Mouse (Mus musculus) heart, adult 9 months (tissue): ENCODE data around the gene Man1a.
A peak's percentile ranks its signal among the peaks of the same experiment; 100 is the strongest.

Experiments used
- DNase-seq, 2 experiments: peaks; one replicate each; pipeline ENCODE4 v3.0.0; 2022; ENCODE audit warnings: low spot score in 2 of 2

Gene Man1a

GRCm38 (mm10) chr10:54076420-54076819 lies at the start of gene Man1a:
Gene Man1a, minus strand, starts transcription at chr10:54076609.
- peak; percentile 49 to 55 for DNase-seq

DNA sequence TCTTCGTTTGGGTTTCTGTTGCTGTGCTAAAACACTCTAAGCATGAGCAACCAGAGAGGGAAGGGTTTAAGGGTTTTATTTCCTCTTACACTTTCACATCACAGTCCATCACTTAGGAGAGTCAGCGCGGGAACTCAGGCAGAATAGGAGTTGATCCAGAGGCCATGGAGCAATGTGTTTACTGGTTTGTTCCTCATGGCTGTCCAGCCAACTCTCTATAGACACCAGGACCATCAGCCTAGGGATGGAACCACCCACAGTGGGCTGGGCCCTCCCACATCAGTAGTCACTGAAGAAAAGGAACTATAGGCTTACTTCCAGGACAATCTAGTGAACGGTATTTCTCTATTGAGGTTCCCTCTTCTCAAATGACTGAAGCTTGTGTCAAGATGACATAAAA lies 45.4 kb upstream of the Man1a start:
- DNase-seq = no peak

- DNase-seq = no peak
Observed at GRCm38 (mm10) chr10:54120375-54120774, 44.0 kb upstream of the Man1a start.

DNA sequence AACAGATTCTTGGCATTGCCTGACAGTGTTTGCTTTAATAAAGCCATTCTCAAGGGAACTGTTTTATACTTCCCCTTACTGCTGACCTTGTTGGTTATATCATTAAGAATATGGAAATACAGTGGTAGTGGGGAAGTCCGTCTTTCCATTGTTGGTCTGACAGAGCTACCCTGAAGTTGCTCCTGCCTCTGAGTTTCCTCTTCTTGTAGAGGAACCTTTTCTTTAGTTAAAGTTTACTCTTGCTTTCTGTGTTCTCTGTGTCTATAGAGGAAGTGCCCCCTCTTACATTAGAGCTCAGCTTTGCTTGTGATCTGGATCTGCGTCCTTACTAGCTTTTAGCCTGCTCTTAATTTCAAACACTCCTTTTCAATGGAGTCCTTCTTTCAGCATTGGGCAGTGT lies 42.9 kb upstream of the Man1a start:
- peak; percentile 10 to 54 for DNase-seq

DNA sequence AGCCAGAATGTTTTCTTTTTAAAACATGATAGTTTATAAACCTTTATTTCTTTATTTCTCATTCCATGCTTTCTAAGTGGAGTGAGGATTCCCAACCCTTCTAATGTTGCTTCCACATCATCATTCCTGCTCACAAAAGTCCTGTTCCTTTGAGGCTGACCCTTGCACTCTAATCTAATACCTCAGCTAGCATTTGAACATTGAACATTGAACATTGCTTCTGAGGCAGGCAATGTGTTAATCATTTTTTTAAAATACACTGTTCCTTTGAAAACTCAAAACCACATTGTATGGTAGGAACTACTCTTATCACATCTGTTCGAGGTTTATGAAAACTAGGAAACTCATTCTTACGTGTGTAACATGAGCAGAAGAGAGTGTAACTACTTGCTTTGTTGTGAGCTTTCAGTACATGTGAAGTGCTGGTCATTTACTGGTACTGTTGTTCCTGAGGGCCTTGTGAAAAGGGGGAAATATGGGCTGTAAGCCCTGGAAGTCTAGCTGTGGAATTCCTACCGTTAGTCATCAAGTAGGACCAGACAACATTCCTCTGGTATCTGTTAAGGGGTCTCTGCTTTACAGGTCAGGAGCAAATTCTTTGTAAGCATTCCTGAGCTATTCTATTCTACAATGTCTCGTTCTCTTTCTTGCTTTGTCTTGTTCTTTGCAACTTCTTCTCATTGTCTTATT lies 42.0 kb upstream of the Man1a start:
- DNase-seq = no peak

DNA sequence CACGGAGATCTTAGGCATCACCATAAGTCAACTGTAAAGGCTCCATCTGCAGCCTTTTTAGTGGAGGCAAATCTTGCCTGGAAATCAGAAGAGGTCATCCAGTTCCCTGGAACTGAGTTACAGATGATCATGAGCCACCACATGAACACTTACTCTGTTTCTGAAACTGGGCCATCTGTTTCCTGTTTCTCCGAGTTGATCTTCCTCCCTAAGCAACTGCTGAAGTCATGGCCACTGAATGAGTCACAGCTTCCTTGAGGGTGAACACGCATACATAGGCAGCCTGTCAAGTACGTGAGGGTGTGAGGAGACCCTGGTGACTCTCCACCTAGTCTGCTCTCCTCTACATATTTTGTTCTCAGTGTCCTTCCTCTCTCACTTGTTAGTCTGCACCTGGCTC lies 41.4 kb upstream of the Man1a start:
- peak; percentile 74 to 85 for DNase-seq

- DNase-seq = no peak
Observed at GRCm38 (mm10) chr10:54103671-54104070, 27.3 kb upstream of the Man1a start.

GRCm38 (mm10) chr10:54092081-54092480 lies 15.7 kb upstream of the Man1a start:
- no peak for DNase-seq

- no peak for DNase-seq
Observed at GRCm38 (mm10) chr10:54089923-54090322, 13.5 kb upstream of the Man1a start.

DNA sequence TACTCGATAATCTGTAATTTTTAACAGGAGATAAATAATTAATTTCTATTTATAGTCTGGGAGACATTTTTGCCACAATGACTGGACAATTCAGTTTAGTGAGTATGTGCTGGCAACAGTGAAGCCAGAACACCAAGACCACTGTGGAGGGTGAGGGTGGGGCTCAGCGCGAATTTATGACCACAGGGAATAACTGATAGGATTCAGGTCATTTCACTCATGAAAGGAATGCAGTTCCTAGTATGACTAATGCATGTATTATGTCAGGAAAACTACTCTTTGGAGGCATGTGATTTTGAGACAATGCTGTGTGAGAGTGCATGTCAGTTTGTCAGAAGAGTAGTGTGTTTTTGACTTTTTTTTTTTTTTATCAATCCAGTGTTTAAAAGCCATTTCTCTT lies 10.9 kb upstream of the Man1a start:
- no peak for DNase-seq

DNA sequence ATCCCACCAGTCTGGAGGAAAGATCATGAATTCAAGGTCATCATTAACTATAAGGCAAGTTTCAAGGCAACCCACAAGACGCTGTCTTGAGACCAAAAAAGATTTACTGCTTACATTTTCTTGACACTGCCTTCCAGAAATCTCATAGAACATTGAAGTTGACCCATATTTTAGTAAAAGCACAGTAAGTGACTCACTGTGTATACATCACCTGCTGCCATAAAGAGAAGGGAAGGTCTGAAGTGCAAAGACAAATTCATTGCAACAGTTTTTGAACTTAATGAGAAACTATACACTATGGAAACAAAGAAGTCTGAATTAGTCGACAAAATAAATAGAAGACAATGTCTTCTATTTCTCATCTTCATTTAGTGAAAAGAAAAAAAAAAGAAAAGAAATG lies 8.7 kb upstream of the Man1a start:
- no peak for DNase-seq

GRCm38 (mm10) chr10:54077005-54077404 lies 596 bp upstream of the Man1a start:
- no peak for DNase-seq

DNA sequence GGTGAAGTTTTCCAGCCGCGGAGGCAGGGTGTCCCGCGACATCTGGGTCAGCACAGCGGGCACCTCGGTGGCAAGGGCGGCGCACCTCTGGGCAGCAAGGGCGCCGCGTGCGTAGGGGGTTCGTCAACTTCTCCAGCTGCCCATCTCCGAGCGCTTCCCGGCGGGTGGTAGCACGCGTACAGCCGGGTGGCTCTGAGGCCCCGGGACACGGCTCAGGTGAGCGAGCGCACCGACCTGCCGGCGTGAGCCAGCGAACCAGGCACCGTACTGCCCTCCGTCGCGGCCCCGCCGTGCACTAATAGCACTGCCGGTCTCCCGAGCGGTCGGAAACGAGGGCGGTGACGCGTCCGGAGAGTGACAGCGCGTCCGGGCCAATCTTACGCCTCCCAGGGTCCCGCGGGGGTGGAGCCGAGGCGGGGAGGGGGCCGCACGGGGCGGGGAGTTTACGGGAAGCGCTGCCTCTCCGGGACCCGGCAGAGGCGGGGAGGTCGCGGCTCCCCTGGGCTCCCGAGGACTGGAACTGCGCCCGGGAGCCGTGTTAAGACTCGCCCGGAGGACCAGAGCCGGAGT lies 883 bp downstream of the Man1a start:
- DNase-seq = peak; percentile 97

- DNase-seq = peak; percentile 34 to 43
Observed at GRCm38 (mm10) chr10:54074609-54075421, 1.6 kb downstream of the Man1a start.

GRCm38 (mm10) chr10:54074247-54074608 lies 2.2 kb downstream of the Man1a start:
- DNase-seq = peak; percentile 27 to 30

- no peak for DNase-seq
Observed at GRCm38 (mm10) chr10:54073641-54074203, 2.7 kb downstream of the Man1a start.

DNA sequence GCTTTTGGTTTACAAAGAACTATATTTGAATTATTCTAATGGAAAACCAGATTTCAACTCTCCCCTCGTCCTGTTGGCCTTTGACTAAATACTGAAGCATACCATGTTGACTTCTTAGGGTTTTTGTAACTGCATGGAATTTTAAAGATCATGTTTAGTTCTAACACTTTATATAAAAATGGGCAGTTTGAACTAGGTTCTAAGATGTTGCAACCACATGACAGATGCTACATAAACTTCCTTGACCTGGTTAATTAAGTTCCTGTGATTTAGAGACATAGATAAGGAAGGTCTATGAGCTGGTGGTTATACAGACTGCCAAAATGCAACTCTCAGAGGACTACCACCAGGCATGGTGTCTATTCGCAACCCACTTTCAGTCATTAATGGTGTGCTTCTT lies 4.1 kb downstream of the Man1a start:
- DNase-seq = no peak

- no peak for DNase-seq
Observed at GRCm38 (mm10) chr10:54070496-54070895, 5.9 kb downstream of the Man1a start.

DNA sequence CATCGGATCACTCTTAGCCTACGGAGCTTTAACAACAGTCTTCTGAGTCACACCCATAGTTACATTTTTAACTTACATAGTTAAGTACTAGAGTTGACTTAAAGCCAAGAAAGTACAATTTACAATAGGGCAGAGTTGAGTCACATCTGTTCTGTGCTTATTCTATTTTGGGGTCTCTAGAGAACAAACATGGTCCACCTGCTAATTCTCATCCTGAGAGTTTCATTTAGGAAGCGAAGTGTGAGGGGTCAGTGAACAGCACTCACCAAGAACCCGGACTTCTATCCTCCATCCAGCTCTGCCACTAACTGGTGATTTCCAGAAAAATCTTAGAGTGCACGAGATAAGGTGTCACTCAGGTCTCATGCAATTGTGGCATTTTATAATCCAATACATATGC lies 7.0 kb downstream of the Man1a start:
- no peak for DNase-seq

- no peak for DNase-seq
Observed at GRCm38 (mm10) chr10:54066683-54067082, 9.7 kb downstream of the Man1a start.

GRCm38 (mm10) chr10:54063551-54064260 lies 12.7 kb downstream of the Man1a start:
- no peak for DNase-seq

DNA sequence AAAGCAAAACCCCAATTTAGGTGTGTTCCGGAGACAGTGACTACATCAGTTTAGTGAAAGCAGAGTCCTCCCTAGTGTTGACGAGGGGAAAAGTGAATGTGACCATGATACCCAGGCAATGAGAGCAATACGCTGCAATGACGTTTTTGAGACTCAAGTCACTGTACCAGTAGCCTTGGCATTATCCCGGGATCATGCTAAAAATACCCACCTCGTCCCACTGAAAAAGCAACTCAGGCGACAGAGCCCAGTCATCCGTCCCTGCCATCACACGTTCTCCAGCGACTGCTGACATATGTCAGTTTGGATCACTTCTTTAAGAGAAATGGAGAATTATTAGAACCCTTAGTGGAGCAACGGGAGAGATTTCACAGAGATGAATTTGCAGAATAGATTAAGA lies 13.6 kb downstream of the Man1a start:
- no peak for DNase-seq
